Mouse (Mus musculus) olfactory bulb, adult 2 months (tissue): ENCODE results near the gene Olfm2. TPM values are rescaled to one million over a fixed set of nuclear protein-coding genes. Genes with fewer than 3 reads are reported as not detected.

ENCODE experiments used
- H3K27ac ChIP-seq: fragments of 200-500 bp; 2 replicates; pipeline ENCODE4 v1.5.1; 2012; ENCODE audit warnings: low read depth, low read length; ENCODE audit not compliant: insufficient read depth
- H3K4me1 ChIP-seq: fragments of 200-500 bp; 2 replicates; pipeline ENCODE4 v1.6.1; 2012; ENCODE audit warnings: low read length; ENCODE audit not compliant: control insufficient read depth, insufficient read depth
- H3K4me3 ChIP-seq: fragments of 200-500 bp; 2 replicates; pipeline ENCODE4 v1.5.1; 2012; ENCODE audit warnings: mild to moderate bottlenecking, low read depth, low read length, moderate library complexity; ENCODE audit not compliant: insufficient read depth
- CTCF ChIP-seq: fragments of 200-500 bp; IDR thresholded peaks from 2 replicates; pipeline ENCODE4 v1.5.1; 2012; ENCODE audit warnings: low read depth, mild to moderate bottlenecking, low read length, moderate library complexity; ENCODE audit not compliant: insufficient read depth
- POLR2A ChIP-seq: fragments of 200-500 bp; IDR thresholded peaks from 2 replicates; pipeline ENCODE4 v1.6.1; 2012; ENCODE audit warnings: mild to moderate bottlenecking, low read depth, low read length, moderate library complexity; ENCODE audit not compliant: insufficient read depth
- WGBS: fragments of 180-500 bp; shearing (Covaris S2); methylation state at CpG from one replicate; pipeline ENCODE4 v1.1.7; 2018; 5-methylcytosine and 5-hydroxymethylcytosine counted together
- polyA plus RNA-seq: library from polyadenylated mRNA; stranded (reverse); fragments of >200 nt; gene quantifications from 2 replicates; pipeline ENCODE4 v1.2.4, GENCODE M21; 2012; ENCODE audit warnings: low replicate concordance; ENCODE audit not compliant: missing spikeins, insufficient read depth, insufficient read length

Gene Olfm2
- polyA plus RNA-seq, 1 experiment, result not detected

DNA sequence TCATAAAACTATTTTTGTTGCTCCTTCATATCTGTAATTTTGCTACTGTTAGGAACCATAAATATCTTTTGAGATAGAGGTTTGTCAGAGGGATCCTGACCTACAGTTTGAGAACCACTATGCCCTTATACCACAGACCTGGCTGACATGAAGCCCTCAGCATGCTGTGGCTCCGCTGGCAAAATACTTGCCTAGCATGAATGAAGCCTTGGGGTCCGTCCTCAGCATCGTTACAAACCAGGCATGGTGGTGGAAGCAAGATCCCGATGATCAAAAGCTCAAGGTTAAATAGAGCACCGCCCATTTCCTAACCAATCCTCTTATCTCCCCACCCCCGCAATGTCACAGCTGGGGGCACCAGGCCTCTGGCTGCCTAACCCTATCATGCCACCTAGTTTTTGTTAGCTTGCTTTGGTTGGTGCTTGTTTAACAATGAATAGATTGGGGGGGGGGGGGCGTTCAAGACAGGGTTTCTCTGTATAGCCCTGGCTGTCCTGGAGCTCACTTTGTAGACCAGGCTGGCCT, 79.6 kb downstream of the Olfm2 start:
- Histone ChIP-seq H3K4me1 (peaks cover 13% of the 10 kb centered on the region), H3K4me3 (no peak overlapping the region), H3K27ac (no peak overlapping the region)
- 19% methylated on average over 7 of the region's 7 CpGs for WGBS
- TF ChIP-seq CTCF, result no peak
- TF ChIP-seq POLR2A, result no peak

DNA sequence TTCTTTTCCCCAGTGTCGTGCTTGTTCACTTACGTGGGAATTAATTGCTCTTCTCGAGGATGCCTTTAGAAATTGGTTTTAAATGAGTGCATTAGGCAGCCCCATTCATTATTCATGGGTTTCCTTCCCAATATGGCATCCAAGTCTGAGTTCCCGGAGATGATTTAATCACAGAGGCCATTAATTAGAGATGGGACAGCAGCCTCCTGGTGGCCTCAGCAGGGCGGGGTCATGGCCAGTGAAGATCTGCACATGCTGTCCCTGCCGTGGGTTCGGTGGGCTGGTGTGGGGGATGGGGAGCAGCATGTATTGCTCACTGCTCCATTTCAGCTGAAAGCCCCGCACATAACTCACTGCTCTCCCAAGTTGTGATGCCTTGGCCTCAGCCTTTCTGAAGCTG, 80.2 kb downstream of the Olfm2 start:
- no peak overlapping the region for H3K4me3 ChIP-seq
- 17% methylated on average over 8 of the region's 8 CpGs for WGBS
- H3K27ac ChIP-seq, result no peak overlapping the region
- no peak for TF ChIP-seq CTCF
- TF ChIP-seq POLR2A, result no peak
- peaks cover 13% of the 10 kb centered on the region for H3K4me1 ChIP-seq

DNA sequence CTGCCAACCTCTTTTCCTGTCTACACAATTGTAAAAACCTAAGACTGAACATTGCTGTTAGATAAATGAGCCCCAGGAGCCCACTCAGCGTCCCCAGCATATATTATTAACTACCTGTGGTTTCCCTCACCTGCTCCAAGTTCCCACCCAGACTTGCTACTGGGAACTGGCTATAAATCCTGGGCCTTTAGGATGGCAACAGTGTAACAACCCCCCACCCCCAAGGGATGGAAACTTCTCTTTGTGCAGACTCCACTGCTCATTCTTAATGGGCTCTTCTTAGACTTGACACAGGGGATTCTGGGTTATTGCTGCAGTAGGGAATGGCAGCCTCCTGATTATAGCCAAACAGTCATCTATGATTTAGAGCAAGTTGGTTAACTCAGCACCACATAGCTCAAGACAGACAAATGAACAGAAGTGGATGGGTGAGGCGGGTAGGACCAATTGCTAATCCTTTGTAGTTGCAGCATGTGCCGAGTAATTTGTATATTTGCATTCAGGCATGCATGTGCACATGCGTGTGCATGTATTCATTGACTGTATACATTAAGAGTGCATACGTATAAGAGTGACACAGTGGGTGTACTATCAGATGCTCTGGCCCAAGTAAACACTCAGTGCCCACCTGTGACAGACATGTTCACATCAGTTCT, 81.0 kb downstream of the Olfm2 start:
- Histone ChIP-seq H3K4me3 (no peak overlapping the region), H3K4me1 (peaks cover 13% of the 10 kb centered on the region), H3K27ac (no peak overlapping the region)
- TF ChIP-seq POLR2A (no peak), CTCF (no peak)
- WGBS, result 84% methylated on average over 5 of the region's 5 CpGs

DNA sequence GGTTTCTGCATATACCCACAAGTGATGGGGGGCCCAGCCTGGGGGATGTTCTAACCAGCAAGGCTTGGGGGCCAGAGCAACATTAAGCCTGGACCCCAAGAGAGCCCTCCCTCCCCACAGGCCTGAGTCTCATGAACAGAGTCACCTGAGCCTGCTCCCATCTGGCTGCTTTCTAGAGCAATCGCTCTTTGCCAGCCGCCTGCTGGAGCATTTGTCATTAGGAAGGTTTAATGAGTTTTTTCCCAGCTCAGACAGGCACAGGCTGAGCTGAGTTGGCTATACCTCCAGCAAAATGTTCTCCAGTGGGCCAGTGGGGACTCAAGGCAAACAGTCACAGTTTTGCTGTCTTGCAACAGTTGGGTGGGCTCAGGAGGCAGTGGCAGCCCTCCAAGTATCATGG, 81.8 kb downstream of the Olfm2 start:
- TF ChIP-seq POLR2A (no peak), CTCF (no peak)
- peaks cover 13% of the 10 kb centered on the region for H3K4me1 ChIP-seq
- 59% methylated on average over 2 of the region's 2 CpGs for WGBS
- no peak overlapping the region for H3K4me3 ChIP-seq
- no peak overlapping the region for H3K27ac ChIP-seq

DNA sequence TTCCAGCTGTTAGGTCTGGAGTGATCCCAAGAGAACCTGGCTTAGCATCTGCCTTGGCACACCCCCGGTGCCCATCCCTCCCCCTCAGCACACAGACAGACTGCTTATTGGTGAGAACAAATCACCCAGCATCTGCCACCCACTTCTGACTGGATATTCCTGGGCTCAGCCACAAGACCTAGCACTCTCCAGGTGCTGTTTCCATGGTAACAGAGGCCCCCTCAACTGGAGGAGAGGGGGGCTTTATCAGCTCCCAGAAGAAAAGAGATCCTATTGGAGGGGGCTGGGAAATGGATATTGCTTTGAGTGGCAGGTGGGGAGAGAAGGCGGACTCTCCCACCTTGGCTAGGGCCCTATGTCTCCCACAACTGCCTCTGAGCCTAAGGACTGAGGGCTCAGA, 82.2 kb downstream of the Olfm2 start:
- 70% methylated on average over 2 of the region's 2 CpGs for WGBS

DNA sequence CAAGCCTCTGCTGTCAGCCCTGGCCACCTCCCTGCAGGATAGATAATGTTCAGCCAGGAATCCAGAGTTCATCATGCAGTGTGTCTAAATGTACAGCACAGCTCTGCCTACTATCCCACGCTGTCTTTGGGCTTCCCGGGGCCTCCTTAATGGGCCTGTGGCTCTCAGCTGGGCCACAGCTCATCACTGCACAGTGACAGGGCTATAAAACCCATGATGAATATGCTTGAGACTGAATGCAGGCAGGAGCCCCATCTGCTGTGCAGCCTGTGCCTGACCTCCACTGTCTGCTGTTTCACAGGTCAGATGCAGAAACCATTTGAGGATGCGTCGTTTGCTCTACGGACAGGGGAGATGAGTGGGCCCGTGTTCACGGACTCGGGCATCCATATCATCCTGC, 83.3 kb downstream of the Olfm2 start:
- Histone ChIP-seq H3K4me3 (no peak overlapping the region), H3K27ac (no peak overlapping the region), H3K4me1 (peaks cover 15% of the 10 kb centered on the region)
- TF ChIP-seq CTCF, result no peak
- no peak for TF ChIP-seq POLR2A
- 90% methylated on average over 8 of the region's 8 CpGs for WGBS

More for the DNA sequence above, 82.2 kb downstream of the Olfm2 start:
- TF ChIP-seq POLR2A (no peak), CTCF (no peak)
- Histone ChIP-seq H3K4me1 (peaks cover 15% of the 10 kb centered on the region), H3K4me3 (no peak overlapping the region), H3K27ac (no peak overlapping the region)

DNA sequence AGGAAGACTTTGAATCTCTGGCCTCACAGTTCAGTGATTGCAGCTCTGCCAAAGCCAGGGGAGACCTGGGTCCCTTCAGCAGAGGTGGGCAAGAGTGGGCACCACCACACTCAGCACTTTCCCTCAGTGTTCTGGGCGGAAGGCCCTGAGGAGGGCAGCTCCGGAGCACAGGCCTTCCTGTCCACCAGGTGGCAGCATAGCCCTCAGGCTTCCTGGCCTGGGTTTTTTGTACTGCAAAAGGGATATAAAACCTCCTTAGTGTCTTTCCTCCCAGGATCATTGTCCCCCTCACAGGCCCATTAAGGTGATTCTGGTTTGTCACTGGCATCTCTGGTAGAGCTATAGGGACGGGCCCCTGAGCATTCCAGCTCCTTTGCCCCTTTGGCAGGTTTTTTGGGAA, 83.8 kb downstream of the Olfm2 start:
- H3K4me1 ChIP-seq, result peaks cover 19% of the 10 kb centered on the region
- H3K4me3 ChIP-seq, result no peak overlapping the region
- H3K27ac ChIP-seq, result no peak overlapping the region
- 35% methylated on average over 3 of the region's 3 CpGs for WGBS
- TF ChIP-seq POLR2A, result no peak
- peak; percentile 76 for TF ChIP-seq CTCF

DNA sequence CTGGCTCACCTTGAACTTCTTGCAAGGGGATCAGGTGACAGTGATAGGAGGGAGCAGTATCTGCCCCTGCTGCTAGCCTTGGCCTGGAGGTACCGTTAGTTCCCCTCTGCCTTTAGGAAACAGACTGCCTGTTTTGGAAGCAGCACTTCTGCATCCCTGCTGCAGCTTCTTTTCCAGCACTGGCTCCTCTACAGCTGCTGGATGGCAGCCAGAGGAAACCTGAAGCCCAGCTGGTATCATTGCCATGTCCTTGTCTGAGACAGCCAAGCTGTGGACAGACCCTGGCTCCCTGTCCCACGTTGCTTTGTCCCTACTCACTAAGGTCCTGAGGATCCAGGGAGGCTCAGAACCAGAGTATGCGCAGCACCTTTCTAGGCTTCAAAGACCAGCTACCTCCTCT, 88.6 kb downstream of the Olfm2 start:
- H3K27ac ChIP-seq, result no peak overlapping the region

DNA sequence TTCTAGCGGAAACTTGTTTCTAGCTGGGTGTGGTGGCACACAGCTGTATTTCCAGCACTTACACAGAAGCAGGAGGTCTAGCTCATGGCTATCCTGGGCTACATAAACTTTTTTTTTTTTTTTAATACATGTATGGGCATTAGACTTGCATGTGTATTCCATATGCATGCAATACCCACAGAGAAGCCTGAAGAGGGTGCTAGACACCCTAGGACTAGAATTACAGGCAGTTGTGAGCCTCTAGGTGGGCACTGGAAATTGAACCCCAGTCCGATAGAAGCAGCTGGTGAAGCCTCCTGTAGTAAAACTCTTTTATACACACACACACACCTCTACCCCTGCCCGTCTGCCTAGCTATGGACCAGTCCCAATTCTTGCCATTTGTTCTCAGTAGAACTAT, 92.3 kb downstream of the Olfm2 start:
- TF ChIP-seq CTCF (no peak), POLR2A (no peak)
- Histone ChIP-seq H3K4me3 (no peak overlapping the region), H3K4me1 (peaks cover 14% of the 10 kb centered on the region), H3K27ac (no peak overlapping the region)
- WGBS, result 81% methylated on average over 3 of the region's 3 CpGs

More for the DNA sequence above, 88.6 kb downstream of the Olfm2 start:
- TF ChIP-seq POLR2A (no peak), CTCF (no peak)
- whole genome bisulfite sequencing, result 59% methylated on average over 3 of the region's 3 CpGs
- peaks cover 17% of the 10 kb centered on the region for H3K4me1 ChIP-seq
- no peak overlapping the region for H3K4me3 ChIP-seq
